Mouse (Mus musculus): ENCODE results near the gene Id2. TPM values are rescaled to one million over a fixed set of nuclear protein-coding genes. Genes with fewer than 3 reads are reported as not detected.

Id2 gene
- total RNA-seq (2023) = 100 to 1,000 TPM; 583 to 609 TPM

DNA sequence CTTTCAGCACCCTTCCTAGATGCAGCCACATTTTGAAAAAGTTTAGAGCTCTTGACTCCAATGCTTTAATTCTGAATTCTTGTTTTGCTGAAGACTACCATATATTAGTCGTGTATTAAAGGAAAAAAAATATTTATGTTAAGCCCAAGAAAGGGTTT, at the start of gene Id2:
Gene Id2 (minus strand): TSS at position 89 of the 158 bp plus-strand sequence.

Other genes starting within 250 kb of the Id2 start
- gene Kidins220, start 122.2 kb downstream of the Id2 start, total RNA-seq (2023) = 10 to 100 TPM; 92.2 to 97.5 TPM

Data from monocyte, adult 59 days (primary cell).